10 mouse cellular contexts compared by ENCODE assay signal in the genomic region with DNA sequence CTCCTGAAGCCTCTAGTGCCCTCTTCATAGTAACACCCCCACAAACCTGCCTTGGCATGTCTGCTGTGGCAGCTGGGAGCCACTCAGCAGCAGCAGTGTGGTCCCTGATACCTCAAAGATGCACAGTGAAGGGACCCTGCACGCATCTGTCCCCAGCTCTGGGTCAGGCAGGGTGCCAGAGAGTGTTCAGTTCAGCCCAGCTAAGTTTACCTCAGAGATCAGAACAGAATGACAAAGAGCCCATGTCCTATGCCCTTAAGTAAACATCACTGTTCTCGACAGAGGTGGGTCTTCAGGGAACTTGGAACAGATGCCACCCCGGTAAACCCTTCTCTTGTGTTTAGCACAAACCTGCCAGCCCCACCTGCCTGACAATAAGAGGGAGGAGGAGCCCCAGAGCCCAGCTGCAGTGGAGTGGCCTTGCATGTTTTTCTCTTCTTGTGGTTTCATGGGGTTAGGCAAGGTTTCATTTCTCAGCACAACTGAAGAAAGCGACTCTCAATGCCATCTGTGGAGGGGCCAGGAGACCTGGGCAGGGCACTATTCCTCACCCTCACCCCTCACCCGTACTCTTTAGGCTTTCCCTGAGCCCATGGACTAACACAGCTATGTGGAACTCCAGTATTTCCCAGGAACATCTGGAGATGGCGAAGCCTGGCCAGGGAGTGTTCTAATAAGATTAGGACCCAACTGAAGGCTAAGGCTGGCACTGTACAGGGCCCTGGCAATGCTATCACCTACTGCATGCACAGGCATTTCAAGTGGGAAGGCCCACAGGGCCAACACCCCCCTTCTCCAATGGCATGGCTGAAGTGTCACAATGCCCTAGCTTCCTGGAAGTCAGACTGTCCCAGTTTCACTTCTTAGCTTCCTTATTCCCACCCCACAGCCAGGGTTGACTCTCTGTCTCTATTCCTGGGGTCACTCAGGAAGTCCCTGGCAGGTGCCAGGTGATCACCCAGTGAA.
DNase-seq lines count a peak whose midpoint lies in the region; ATAC-seq lines count a peak whose summit lies in the region.
"Had no signal": no experiment of that assay in that cellular context is flagged by ENCODE, and none has a peak within 500 bp of the region (broad histone marks: within the 10 kb centered on the region; RNA-seq: fewer than 3 reads in every experiment).

No protein-coding gene starts in this region.

- 65% methylated on average over 6 of the region's 6 CpGs for WGBS in heart, embryonic 16.5 days
- 59% methylated on average over 6 of the region's 6 CpGs for WGBS in kidney, embryonic 15.5 days

- no peaks in the 10 kb centered on the region for H3K36me3 ChIP-seq in heart, embryonic 16.5 days (ENCODE audit: control insufficient read depth, insufficient read depth)
- no peaks in the 10 kb centered on the region for H3K36me3 ChIP-seq in kidney, embryonic 15.5 days
- H3K36me3 ChIP-seq: neural tube, embryonic 13.5 days had no signal

- H3K4me3 ChIP-seq in heart, embryonic 16.5 days (ENCODE audit: low read length) = no peak overlapping the region
- no peak overlapping the region for H3K4me3 ChIP-seq in kidney, embryonic 15.5 days (replicated peaks)
- H3K4me3 ChIP-seq: neural tube, embryonic 13.5 days had no signal

- DNase-seq in heart, adult 9 months (ENCODE audit: low spot score in 2 of 2) = peak; percentile 45 to 47
- no peak for DNase-seq in heart, postnatal 4 days
- peak; percentile 59 to 73 for DNase-seq in lung, postnatal 4 days
- DNase-seq in thymus, postnatal 10 days (ENCODE audit: low spot score in 2 of 2) = peak; percentile 84 to 91
- no peak for DNase-seq in layer of hippocampus, postnatal 36 days
- DNase-seq in frontal cortex, postnatal 25 days (ENCODE audit: low spot score in 2 of 2) = no peak
- DNase-seq: kidney, adult 11 months had no signal

- H3K27ac ChIP-seq in heart, embryonic 16.5 days (ENCODE audit: low read length) = peak overlapping the region; percentile 51
- H3K27ac ChIP-seq in kidney, embryonic 15.5 days = no peak overlapping the region
- H3K27ac ChIP-seq: neural tube, embryonic 13.5 days had no signal

- no peaks in the 10 kb centered on the region for H3K9me3 ChIP-seq in heart, embryonic 16.5 days (replicated peaks; ENCODE audit: control insufficient read depth, low read length)
- H3K9me3 ChIP-seq in kidney, embryonic 15.5 days (replicated peaks) = no peaks in the 10 kb centered on the region
- H3K9me3 ChIP-seq: neural tube, embryonic 13.5 days had no signal

- H3K4me1 ChIP-seq in heart, embryonic 16.5 days (ENCODE audit: control insufficient read depth, insufficient read depth, low read length) = 0 out of 2 replicates have a peak, but pooled peaks cover 2% of the 10 kb centered on the region
- H3K4me1 ChIP-seq in kidney, embryonic 15.5 days = no peaks in the 10 kb centered on the region
- H3K4me1 ChIP-seq: neural tube, embryonic 13.5 days had no signal

- H3K9ac ChIP-seq in heart, embryonic 16.5 days (ENCODE audit: low read length) = peak overlapping the region; percentile 34; the same call in 1 of the 2 replicates
- no peak overlapping the region for H3K9ac ChIP-seq in kidney, embryonic 15.5 days
- H3K9ac ChIP-seq: neural tube, embryonic 13.5 days had no signal

- no peaks in the 10 kb centered on the region for H3K27me3 ChIP-seq in heart, embryonic 16.5 days (ENCODE audit: control insufficient read depth, insufficient read depth, low read length)
- H3K27me3 ChIP-seq in kidney, embryonic 15.5 days = no peaks in the 10 kb centered on the region
- H3K27me3 ChIP-seq: neural tube, embryonic 13.5 days had no signal

- no peak overlapping the region for H3K4me2 ChIP-seq in heart, embryonic 16.5 days (ENCODE audit: low read depth, low read length)
- H3K4me2 ChIP-seq in kidney, embryonic 15.5 days = no peak overlapping the region
- H3K4me2 ChIP-seq: neural tube, embryonic 13.5 days had no signal

- ATAC-seq in heart, embryonic 16.5 days (replicated peaks; ENCODE audit: extremely low read depth, insufficient read depth, low FRiP score) = peak; percentile 49
- no peak for ATAC-seq in kidney, embryonic 15.5 days (replicated peaks; ENCODE audit: low FRiP score)

Comparison
In these comparisons a context has a peak if more than half of its experiments do, and no peak if none do; other contexts are left out.
1. DNase-seq: peak in heart, adult 9 months (2 of 2), lung, postnatal 4 days (2 of 2) and thymus, postnatal 10 days (2 of 2); none in heart, postnatal 4 days (single experiment), layer of hippocampus, postnatal 36 days (0 of 2) and frontal cortex, postnatal 25 days (0 of 2).